Mouse (Mus musculus): ENCODE data around the gene Diras1. TPM values are rescaled to one million over a fixed set of nuclear protein-coding genes. Genes with fewer than 3 reads are reported as not detected.
"Not testable (repeated sequence)": the region's sequence is repeated elsewhere in the genome, so short reads cannot be mapped to it uniquely, and the experiment has no call there.

Gene Diras1
- total RNA-seq (2014; rRNA removed) (65.4 and 76.0 TPM in 2 replicates), polyA plus RNA-seq (2015; fragmentation: Nextera tagmentation; extraction: Ambion mirVana) (66.1 and 70.2 TPM in 2 replicates)

DNA sequence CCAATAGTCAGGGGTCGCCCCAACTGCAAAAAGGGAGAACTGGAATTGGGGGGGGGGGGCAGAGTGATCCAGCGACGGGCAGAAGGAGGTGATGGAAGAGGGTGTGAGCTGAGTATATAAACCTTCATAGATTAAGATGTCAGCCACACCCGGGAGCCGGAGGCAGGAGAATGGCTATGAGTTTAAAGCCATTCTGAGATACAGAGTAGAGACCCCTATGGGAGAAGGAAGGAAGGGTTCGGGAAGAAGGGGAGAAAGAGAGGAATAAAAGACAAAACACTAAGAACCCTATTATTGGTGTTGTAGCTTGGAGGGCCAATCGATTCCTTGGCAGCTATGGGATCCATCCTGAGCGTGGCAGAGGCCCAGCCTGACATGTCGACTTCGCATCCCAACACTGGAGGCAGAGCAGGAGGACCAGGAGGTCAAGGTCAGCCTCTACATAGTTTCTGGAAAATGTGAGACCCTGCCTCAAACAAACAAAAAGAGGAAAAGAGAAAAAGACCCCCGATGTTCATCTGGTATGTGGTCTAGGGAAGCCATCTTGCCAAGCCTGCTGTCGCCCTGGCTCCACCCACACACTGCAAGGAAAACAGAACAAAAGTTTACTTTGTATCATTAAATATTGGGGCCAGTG is at the start of gene Diras1:
Gene Diras1 (minus strand): TSS at position 24 of the 637 bp plus-strand sequence.
- Histone ChIP-seq H3K27me3 (ENCODE audit: insufficient read depth, low read length) (no peaks in the 10 kb centered on the region; the same call in 1 of the 2 replicates), H3K36me3 (ENCODE audit: insufficient read depth) (peaks cover 14% of the 10 kb centered on the region), H3K4me2 (ENCODE audit: low read depth) (peak within 1 kb of the TSS; percentile 93), H3K9ac (peak within 1 kb of the TSS; percentile 77), H3K4me3 (ENCODE audit: low read depth, low read length) (peak within 1 kb of the TSS; percentile 45), H3K4me1 (ENCODE audit: insufficient read depth) (peaks cover 4% of the 10 kb centered on the region; the same call in 1 of the 2 replicates), H3K9me3 (ENCODE audit: low read length) (no peaks in the 10 kb centered on the region), H3K27ac (ENCODE audit: low read depth, low read length) (peak within 1 kb of the TSS; percentile 64)
- peak; percentile 53 for TF ChIP-seq CTCF (IDR thresholded peaks at IDR 0.05; ENCODE audit: low read depth)
- 40% methylated on average over 12 of the region's 12 CpGs for WGBS
- ATAC-seq (peak; percentile 63), DNase-seq (peak; percentile 50)

DNA sequence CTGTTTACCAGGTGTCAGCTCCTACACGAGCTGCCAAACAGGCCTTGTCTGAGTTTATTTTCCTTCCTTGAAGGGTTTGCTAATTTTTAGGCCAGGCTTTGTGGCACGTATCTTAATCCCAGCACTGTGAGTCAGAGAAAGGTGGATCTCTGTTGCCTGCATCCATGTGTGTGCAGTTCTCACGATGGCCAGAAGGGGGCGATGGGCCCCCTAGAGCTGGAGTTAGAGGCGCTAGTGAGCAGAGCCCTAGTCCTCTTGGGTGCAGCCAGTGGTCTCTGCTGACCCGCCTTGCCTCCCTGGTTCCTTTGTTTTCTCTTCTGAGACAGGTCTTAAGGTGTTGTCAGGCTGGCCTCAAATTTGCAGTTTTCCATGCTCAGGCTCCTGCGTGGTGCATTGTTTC is 48.0 kb upstream of the Diras1 start:
- Histone ChIP-seq H3K27me3 (ENCODE audit: insufficient read depth, low read length) (no peaks in the 10 kb centered on the region), H3K9ac (no peak overlapping the region), H3K4me2 (ENCODE audit: low read depth) (no peak overlapping the region), H3K36me3 (ENCODE audit: insufficient read depth) (peaks cover 49% of the 10 kb centered on the region), H3K4me1 (ENCODE audit: insufficient read depth) (peaks cover 11% of the 10 kb centered on the region; the same call in 1 of the 2 replicates), H3K9me3 (ENCODE audit: low read length) (no peaks in the 10 kb centered on the region), H3K4me3 (ENCODE audit: low read depth, low read length) (no peak overlapping the region), H3K27ac (ENCODE audit: low read depth, low read length) (no peak overlapping the region)
- peak; percentile 65 for TF ChIP-seq CTCF (IDR thresholded peaks at IDR 0.05; ENCODE audit: low read depth)
- no peak for ATAC-seq
- no peak for DNase-seq
- WGBS: 58% methylated on average over 7 of the region's 7 CpGs

DNA sequence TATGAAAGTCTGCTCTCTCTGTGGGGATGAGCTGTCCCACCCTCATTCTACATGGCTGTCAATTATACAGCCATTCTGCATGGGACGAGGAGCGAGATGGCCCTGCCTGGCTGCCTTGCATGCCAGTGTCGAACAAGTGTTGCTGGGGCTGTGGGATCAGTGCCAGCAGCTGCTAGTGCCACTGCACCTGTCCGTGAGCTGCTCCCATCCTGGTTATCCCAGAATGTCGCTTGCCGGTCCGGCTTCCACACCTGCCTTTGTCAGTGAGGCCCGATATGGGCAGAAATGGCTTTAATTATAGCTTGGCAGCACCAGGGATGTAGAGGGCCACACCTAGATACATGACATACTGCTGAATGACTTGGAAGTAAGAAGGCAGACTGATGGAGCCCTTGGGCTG is 46.8 kb upstream of the Diras1 start:
- Histone ChIP-seq H3K27me3 (ENCODE audit: insufficient read depth, low read length) (no peaks in the 10 kb centered on the region), H3K4me2 (ENCODE audit: low read depth) (no peak overlapping the region), H3K36me3 (ENCODE audit: insufficient read depth) (peaks cover 37% of the 10 kb centered on the region), H3K9ac (no peak overlapping the region), H3K4me3 (ENCODE audit: low read depth, low read length) (no peak overlapping the region), H3K4me1 (ENCODE audit: insufficient read depth) (peaks cover 11% of the 10 kb centered on the region; the same call in 1 of the 2 replicates), H3K9me3 (ENCODE audit: low read length) (no peaks in the 10 kb centered on the region), H3K27ac (ENCODE audit: low read depth, low read length) (no peak overlapping the region)
- WGBS: 90% methylated on average over 8 of the region's 8 CpGs
- ATAC-seq (no peak), DNase-seq (no peak)
- TF ChIP-seq CTCF (IDR thresholded peaks at IDR 0.05; ENCODE audit: low read depth): no peak

DNA sequence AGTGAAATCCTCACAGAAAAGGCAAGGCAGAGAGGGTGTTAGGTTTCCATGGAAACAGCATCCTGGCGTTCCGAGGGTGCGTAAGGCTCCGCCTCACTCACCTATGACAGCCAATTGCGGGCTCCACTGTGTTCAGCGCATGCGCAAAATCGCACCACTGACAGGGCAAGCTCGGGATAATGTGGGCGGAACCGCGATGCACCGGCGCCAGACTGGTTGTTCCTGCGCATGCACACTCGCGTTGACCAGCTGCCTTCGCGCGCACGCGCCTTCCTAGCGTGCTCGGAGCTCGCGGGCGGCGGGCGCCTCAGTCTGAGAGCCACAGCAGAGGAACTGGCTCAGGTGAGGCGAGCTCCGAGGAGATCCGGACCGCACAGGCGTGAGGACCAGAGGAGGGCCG is 44.4 kb upstream of the Diras1 start, which contains the start of gene Thop1:
Gene Thop1 (plus strand): TSS at position 200 of the 400 bp plus-strand sequence.
- WGBS: under 1% methylated on average over 35 of the region's 35 CpGs
- Histone ChIP-seq H3K27me3 (ENCODE audit: insufficient read depth, low read length) (no peaks in the 10 kb centered on the region), H3K27ac (ENCODE audit: low read depth, low read length) (peak within 1 kb of the TSS; percentile 75), H3K9me3 (ENCODE audit: low read length) (no peaks in the 10 kb centered on the region), H3K4me1 (ENCODE audit: insufficient read depth) (peaks cover 11% of the 10 kb centered on the region; the same call in 1 of the 2 replicates), H3K4me3 (ENCODE audit: low read depth, low read length) (peak within 1 kb of the TSS; percentile 88), H3K4me2 (ENCODE audit: low read depth) (peak within 1 kb of the TSS; percentile 73), H3K36me3 (ENCODE audit: insufficient read depth) (peaks cover 26% of the 10 kb centered on the region), H3K9ac (peak within 1 kb of the TSS; percentile 83)
- no peak for TF ChIP-seq CTCF (IDR thresholded peaks at IDR 0.05; ENCODE audit: low read depth)
- DNase-seq: peak; percentile 100
- ATAC-seq: peak; percentile 98

DNA sequence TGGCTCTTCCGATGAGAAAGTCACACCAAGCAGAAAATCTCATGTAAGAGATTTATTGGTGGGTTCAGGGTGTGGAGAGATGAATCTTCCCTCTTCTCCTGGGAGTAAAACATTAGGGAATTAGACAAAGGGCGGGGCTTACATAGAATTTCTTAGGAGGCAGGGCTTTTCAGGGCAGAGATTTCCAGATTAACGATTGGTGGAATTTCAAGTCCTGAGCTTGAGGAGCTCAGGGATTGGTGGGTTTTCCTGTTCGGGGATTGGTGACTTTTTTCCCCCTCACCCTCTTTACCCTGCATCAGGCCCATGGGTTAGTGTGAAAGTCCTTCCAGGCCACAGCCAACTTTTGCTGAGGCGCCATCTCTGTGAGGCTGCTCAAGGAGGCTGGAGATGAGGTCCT is 43.2 kb upstream of the Diras1 start:
- Histone ChIP-seq H3K27me3 (ENCODE audit: insufficient read depth, low read length) (no peaks in the 10 kb centered on the region), H3K36me3 (ENCODE audit: insufficient read depth) (peaks cover 14% of the 10 kb centered on the region), H3K9ac (0 out of 2 replicates have a peak overlapping the region, but pooled peaks have one; percentile 22), H3K4me2 (ENCODE audit: low read depth) (no peak overlapping the region), H3K27ac (ENCODE audit: low read depth, low read length) (peak overlapping the region; percentile 75; the same call in 1 of the 2 replicates), H3K4me1 (ENCODE audit: insufficient read depth) (peaks cover 11% of the 10 kb centered on the region; the same call in 1 of the 2 replicates), H3K9me3 (ENCODE audit: low read length) (no peaks in the 10 kb centered on the region), H3K4me3 (ENCODE audit: low read depth, low read length) (no peak overlapping the region)
- no peak for TF ChIP-seq CTCF (IDR thresholded peaks at IDR 0.05; ENCODE audit: low read depth)
- DNase-seq (no peak), ATAC-seq (no peak)
- 82% methylated on average over 5 of the region's 5 CpGs for WGBS

DNA sequence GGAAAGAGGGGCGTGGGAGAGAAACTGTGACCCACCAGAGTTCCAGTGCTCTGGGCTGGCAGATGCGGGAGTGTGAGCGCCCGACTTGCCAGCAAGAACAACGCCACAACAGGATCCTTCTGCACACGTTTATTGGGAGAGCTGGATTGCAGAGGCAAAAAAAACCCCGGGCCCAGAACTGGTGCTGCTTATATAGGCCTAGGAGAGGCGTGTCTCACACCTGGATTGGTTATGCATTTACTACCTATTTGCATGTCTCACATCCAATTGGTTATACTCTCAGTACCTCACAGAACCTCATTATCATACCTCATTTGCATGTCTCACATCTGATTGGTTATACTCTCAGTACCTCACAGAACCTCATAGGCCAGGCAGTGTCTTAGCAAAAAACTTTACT is 39.1 kb upstream of the Diras1 start:
- H3K4me3 ChIP-seq (ENCODE audit: low read depth, low read length); ATAC-seq; H3K4me2 ChIP-seq (ENCODE audit: low read depth); DNase-seq; H3K27ac ChIP-seq (ENCODE audit: low read depth, low read length); H3K9me3 ChIP-seq (ENCODE audit: low read length); H3K36me3 ChIP-seq (ENCODE audit: insufficient read depth); H3K9ac ChIP-seq; H3K27me3 ChIP-seq (ENCODE audit: insufficient read depth, low read length); H3K4me1 ChIP-seq (ENCODE audit: insufficient read depth): not testable (repeated sequence)
- 88% methylated on average over 8 of the region's 8 CpGs for WGBS

DNA sequence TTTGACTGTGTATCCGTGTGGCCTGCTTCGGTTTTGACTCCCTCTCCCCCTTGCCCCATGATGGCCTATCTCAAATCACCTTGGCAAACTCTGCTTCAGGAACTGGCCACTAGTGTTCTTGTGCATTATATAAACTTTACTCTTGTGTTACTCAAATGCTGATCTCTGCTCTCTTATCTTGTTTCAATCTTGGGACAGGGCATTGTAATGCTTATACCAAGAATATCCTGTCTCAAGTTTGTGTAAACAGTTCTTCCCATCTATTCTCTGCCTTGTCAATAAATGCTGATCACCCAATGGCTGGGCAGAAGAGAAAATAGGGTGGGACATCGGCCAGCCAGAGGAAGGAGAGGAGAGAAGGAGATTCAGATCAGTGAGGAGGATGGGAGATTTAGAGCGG is 37.2 kb upstream of the Diras1 start:
- no peak overlapping the region for H3K4me2 ChIP-seq (ENCODE audit: low read depth)
- H3K4me3 ChIP-seq (ENCODE audit: low read depth, low read length): no peak overlapping the region
- H3K4me1 ChIP-seq (ENCODE audit: insufficient read depth): peaks cover 8% of the 10 kb centered on the region
- H3K9ac ChIP-seq: no peak overlapping the region
- H3K36me3 ChIP-seq (ENCODE audit: insufficient read depth): no peaks in the 10 kb centered on the region
- DNase-seq (no peak), ATAC-seq (no peak)
- H3K27me3 ChIP-seq (ENCODE audit: insufficient read depth, low read length): no peaks in the 10 kb centered on the region
- 65% methylated on average over 4 of the region's 4 CpGs for WGBS
- H3K27ac ChIP-seq (ENCODE audit: low read depth, low read length): no peak overlapping the region
- no peak for TF ChIP-seq CTCF (IDR thresholded peaks at IDR 0.05; ENCODE audit: low read depth)
- H3K9me3 ChIP-seq (ENCODE audit: low read length): no peaks in the 10 kb centered on the region
